Mouse (Mus musculus) midbrain, postnatal 0 days (tissue): ENCODE data around the gene Ube2cbp. TPM values are rescaled to one million over a fixed set of nuclear protein-coding genes. Genes with fewer than 3 reads are reported as not detected.

Experiments
- ATAC-seq: fragments of 200-750 bp; cut with Nextera tagmentation; 2 replicates; pipeline ENCODE4 v1.8.0; 2017; ENCODE audit warnings: moderate number of reproducible peaks, mild to moderate bottlenecking, moderate TSS enrichment, moderate library complexity; ENCODE audit not compliant: low FRiP score
- DNase-seq: peaks from one replicate; pipeline ENCODE4 v3.0.0-alpha.2; 2015; ENCODE audit warnings: low spot score
- H3K27ac ChIP-seq: fragments of 300-500 bp; sonication (generic); 2 replicates; pipeline ENCODE4 v1.5.1; 2014; ENCODE audit warnings: low read depth, mild to moderate bottlenecking, low read length, mixed read lengths
- H3K27me3 ChIP-seq: fragments of 300-500 bp; sonication (generic); 2 replicates; pipeline ENCODE4 v1.6.1; 2014; ENCODE audit warnings: low read length, control low read depth, mixed read lengths; ENCODE audit not compliant: insufficient read depth
- H3K36me3 ChIP-seq: fragments of 300-500 bp; sonication (generic); 2 replicates; pipeline ENCODE4 v1.6.1; 2014; ENCODE audit warnings: low read length, control low read depth, mixed read lengths; ENCODE audit not compliant: insufficient read depth
- H3K4me1 ChIP-seq: fragments of 300-500 bp; sonication (generic); 2 replicates; pipeline ENCODE4 v1.6.1; 2014; ENCODE audit warnings: mild to moderate bottlenecking, control low read depth, antibody characterized with exemption, low read length, mixed read lengths; ENCODE audit not compliant: insufficient read depth
- H3K4me2 ChIP-seq: fragments of 300-500 bp; sonication (generic); 2 replicates; pipeline ENCODE4 v1.6.1; 2014; ENCODE audit warnings: low read depth, mild to moderate bottlenecking, low read length, mixed read lengths; ENCODE audit not compliant: poor library complexity, severe bottlenecking
- H3K4me3 ChIP-seq: fragments of 300-500 bp; sonication (generic); 2 replicates; pipeline ENCODE4 v1.5.1; 2014; ENCODE audit warnings: low read depth, mild to moderate bottlenecking, low read length, moderate library complexity
- H3K9ac ChIP-seq: fragments of 300-500 bp; sonication (generic); replicated peaks from 2 replicates; pipeline ENCODE4 v1.6.1; 2014; ENCODE audit warnings: mild to moderate bottlenecking, low read length, moderate library complexity, mixed read lengths; ENCODE audit not compliant: poor library complexity, severe bottlenecking
- H3K9me3 ChIP-seq: fragments of 300-500 bp; sonication (generic); 2 replicates; pipeline ENCODE4 v1.6.1; 2016; ENCODE audit warnings: low read length, control low read depth
- CTCF ChIP-seq: IDR thresholded peaks from 2 replicates; pipeline ENCODE4 v1.5.1; 2016; ENCODE audit warnings: antibody characterized with exemption, mild to moderate bottlenecking
- WGBS: fragments of 180-500 bp; shearing (Covaris S2); extraction: QIAGEN DNeasy Blood & Tissue Kit; methylation state at CpG from one replicate; pipeline ENCODE4 v1.1.7; 2014; 5-methylcytosine and 5-hydroxymethylcytosine counted together
- polyA plus RNA-seq: library from polyadenylated mRNA; unstranded; fragments of >200 nt; fragmentation: Nextera tagmentation; extraction: Ambion mirVana; gene quantifications from 2 replicates; pipeline ENCODE4 v1.2.1, GENCODE M21; 2015
- total RNA-seq: library from RNA; depleted of rRNA; stranded (reverse); fragments of >200 nt; gene quantifications from 2 replicates; pipeline ENCODE4 v1.2.3, GENCODE M21; 2014

Ube2cbp gene
- total and polyA plus RNA-seq, 2 experiments from 2014 or later = 7.7 to 8.4 TPM

DNA sequence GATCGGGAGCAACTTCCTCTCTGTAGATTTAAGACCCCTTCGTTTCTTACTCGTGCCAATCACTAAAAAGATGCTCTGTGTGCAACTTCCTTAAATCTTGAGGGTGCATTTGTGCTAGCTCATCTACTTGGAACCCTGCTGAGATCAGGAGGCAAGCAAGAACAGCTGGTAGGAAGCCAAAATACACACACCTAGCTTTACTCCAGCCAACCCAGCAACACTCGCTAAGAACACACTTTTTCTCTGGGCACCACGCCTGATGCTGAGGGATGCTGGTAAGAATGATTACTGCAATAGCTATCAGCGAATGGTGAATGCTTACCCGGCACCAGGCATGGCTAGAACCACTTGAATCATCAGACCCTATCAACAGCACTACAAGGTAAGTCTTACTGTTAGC is 17.9 kb downstream of the Ube2cbp start:
- ATAC-seq (no peak), DNase-seq (no peak)
- TF ChIP-seq CTCF = no peak
- 90% methylated on average over 7 of the region's 7 CpGs for WGBS
- no peaks in the 10 kb centered on the region for H3K27me3 ChIP-seq
- no peak overlapping the region for H3K4me2 ChIP-seq
- peaks cover 8% of the 10 kb centered on the region; the same call in 1 of the 2 replicates for H3K4me1 ChIP-seq
- no peak overlapping the region for H3K27ac ChIP-seq
- H3K9me3 ChIP-seq = no peaks in the 10 kb centered on the region
- H3K36me3 ChIP-seq = no peaks in the 10 kb centered on the region
- no peak overlapping the region for H3K9ac ChIP-seq
- no peak overlapping the region for H3K4me3 ChIP-seq

DNA sequence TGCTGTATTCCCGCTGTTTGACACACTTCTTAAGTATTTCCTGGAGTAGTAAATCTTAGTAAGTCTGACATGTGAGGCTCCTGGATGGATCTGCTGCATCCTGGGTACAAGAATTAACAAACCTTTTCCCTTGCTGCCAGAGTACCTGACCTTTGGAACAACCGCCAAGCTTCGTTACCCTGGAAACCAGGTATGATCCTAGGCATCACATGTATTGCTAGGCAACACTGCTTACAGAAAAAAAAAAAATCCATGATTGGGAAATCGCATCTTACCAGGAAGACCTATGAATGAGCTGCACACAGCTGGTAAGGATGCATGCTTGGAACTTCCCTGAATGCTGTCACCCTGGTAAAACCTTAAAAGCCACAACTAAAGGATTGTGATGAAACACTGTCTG is 22.5 kb downstream of the Ube2cbp start:
- peak overlapping the region; percentile 32; the same call in 1 of the 2 replicates for H3K27ac ChIP-seq
- DNase-seq (peak; percentile 46), ATAC-seq (peak; percentile 73)
- H3K9ac ChIP-seq = no peak overlapping the region
- H3K4me3 ChIP-seq = no peak overlapping the region
- no peaks in the 10 kb centered on the region for H3K9me3 ChIP-seq
- no peaks in the 10 kb centered on the region for H3K36me3 ChIP-seq
- no peak for TF ChIP-seq CTCF
- WGBS = 64% methylated on average over 4 of the region's 4 CpGs
- H3K4me1 ChIP-seq = peaks cover 8% of the 10 kb centered on the region; the same call in 1 of the 2 replicates
- no peaks in the 10 kb centered on the region for H3K27me3 ChIP-seq
- H3K4me2 ChIP-seq = no peak overlapping the region

DNA sequence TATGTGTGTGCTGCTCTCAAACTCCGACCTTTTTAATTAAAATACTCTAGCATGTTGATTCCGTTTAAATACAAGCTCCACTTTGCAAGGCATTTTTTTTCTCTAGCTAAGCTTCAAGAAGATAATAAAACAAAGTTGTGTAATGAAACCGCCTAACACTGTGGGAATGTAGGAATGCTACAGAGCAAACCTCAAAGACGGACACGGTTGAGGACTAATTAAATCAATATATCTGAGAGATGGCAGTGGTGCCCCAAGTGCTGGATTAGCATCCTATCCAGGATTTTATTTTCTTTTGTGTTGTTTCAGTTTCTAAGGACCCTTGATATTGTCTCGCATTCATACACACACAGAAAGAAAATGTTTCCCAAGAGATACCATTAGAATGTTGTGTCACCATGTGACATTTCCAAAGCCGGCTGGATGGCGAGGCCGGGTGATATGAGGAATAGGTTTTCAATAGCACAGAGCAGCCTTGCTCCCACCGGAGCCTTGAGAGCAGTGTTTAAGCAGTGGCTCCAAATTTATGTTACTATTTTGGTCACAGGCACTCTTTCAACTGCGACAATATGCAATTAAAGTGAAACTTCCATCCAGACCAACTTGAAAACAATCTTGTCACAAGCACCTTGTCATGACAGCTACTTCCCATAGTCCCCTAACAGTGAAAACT is 26.3 kb downstream of the Ube2cbp start:
- Histone ChIP-seq H3K4me2 (no peak overlapping the region), H3K27me3 (no peaks in the 10 kb centered on the region), H3K4me3 (no peak overlapping the region), H3K27ac (no peak overlapping the region), H3K36me3 (no peaks in the 10 kb centered on the region), H3K9ac (no peak overlapping the region), H3K4me1 (peaks cover 8% of the 10 kb centered on the region; the same call in 1 of the 2 replicates), H3K9me3 (no peaks in the 10 kb centered on the region)
- TF ChIP-seq CTCF = no peak
- DNase-seq (peak; percentile 10), ATAC-seq (no peak; the same call in 1 of the 2 replicates)
- WGBS = 25% methylated on average over 11 of the region's 11 CpGs

DNA sequence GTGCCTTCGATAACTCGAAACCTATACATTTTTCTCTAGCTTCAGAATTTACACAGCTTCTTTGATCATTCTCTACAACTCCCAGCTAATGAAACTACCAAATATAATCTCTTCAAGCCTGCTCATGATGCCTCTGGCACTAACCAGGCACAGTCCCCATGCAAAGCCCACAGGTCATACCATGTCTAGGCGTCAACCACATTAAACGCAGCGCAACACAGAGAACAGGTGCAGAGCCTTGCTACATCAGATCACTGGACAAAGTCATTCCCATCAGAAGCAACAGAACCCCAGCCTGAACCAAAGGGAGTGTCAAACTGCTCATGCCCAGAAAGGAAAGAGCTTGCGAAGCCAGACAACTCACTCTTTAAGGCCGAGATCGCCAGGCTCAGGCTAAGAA is 28.1 kb downstream of the Ube2cbp start:
- Histone ChIP-seq H3K4me3 (no peak overlapping the region), H3K4me2 (no peak overlapping the region), H3K27ac (no peak overlapping the region), H3K27me3 (no peaks in the 10 kb centered on the region), H3K36me3 (no peaks in the 10 kb centered on the region), H3K9ac (no peak overlapping the region), H3K4me1 (no peaks in the 10 kb centered on the region), H3K9me3 (no peaks in the 10 kb centered on the region)
- no peak for TF ChIP-seq CTCF
- ATAC-seq (no peak), DNase-seq (no peak)
- 94% methylated on average over 8 of the region's 8 CpGs for WGBS

DNA sequence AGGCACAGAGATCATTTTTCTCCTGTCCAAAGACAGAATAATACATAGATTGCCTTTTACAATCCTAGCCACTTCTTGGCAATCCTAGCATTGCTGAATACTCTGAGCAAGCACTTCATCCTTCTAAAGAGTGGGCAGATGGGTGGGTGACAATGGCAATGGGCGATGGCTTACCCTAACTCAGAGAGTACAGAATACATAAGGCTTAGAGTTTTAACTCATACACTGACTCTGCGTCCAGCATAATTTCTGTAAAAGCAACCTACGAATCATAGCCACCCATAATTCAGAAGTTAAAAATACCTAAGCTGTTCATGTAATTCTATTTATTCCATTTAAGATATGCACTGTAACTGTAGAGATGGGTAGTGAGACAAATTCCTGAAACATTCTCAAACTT is 29.2 kb downstream of the Ube2cbp start:
- TF ChIP-seq CTCF = no peak
- H3K4me1 ChIP-seq = no peaks in the 10 kb centered on the region
- no peak overlapping the region for H3K4me2 ChIP-seq
- no peak for DNase-seq
- 97% methylated on average over 3 of the region's 3 CpGs for WGBS
- H3K36me3 ChIP-seq = no peaks in the 10 kb centered on the region
- H3K27me3 ChIP-seq = no peaks in the 10 kb centered on the region
- no peak overlapping the region for H3K4me3 ChIP-seq
- no peak overlapping the region for H3K9ac ChIP-seq
- no peak overlapping the region for H3K27ac ChIP-seq
- no peaks in the 10 kb centered on the region for H3K9me3 ChIP-seq
- no peak for ATAC-seq

DNA sequence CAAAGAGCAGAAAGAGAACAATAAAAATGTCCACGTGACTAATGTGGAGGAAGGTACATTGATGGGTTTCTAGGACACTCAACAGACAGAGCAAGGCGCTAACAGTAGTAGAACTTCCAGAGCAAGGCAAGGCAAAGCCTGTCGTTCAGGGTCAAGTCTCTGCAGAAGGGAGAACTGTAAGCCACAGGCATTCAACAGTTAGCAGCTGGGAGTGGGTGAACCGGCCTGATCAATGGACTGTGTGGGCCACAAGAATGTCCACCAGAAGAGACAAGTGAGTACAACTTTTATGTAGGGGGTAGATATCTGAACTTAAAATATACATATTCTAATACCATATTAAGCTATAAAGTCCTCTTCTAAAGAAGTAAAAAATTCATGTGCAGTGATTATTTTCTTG is 41.4 kb downstream of the Ube2cbp start:
- no peaks in the 10 kb centered on the region for H3K4me1 ChIP-seq
- TF ChIP-seq CTCF = no peak
- H3K9ac ChIP-seq = no peak overlapping the region
- no peak overlapping the region for H3K27ac ChIP-seq
- no peak overlapping the region for H3K4me2 ChIP-seq
- H3K9me3 ChIP-seq = no peaks in the 10 kb centered on the region
- H3K4me3 ChIP-seq = no peak overlapping the region
- no peaks in the 10 kb centered on the region for H3K27me3 ChIP-seq
- DNase-seq (no peak), ATAC-seq (no peak)
- H3K36me3 ChIP-seq = no peaks in the 10 kb centered on the region
- 91% methylated on average over 4 of the region's 4 CpGs for WGBS
